Mouse (Mus musculus): ENCODE results near the gene Phox2b.

DNA sequence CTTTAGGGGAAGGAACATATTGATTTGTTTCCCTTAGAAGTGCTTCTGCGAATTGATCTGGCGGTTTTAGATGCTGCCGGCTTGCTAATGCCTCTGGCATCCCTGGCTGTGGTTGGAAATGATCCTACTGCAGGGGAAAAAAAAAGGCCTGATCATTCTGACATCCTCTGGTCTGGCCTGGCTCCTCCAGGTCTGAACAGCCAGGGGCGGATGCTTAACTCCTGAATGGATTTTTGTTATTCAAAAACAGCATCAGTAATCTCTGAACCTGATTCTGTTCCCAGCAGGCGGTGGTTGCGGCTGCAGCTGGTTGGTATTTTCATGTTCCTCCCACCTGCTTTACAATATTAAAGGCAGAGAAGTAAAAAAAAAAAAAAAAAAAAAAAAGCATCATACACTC, 16.0 kb downstream of the Phox2b start:
- TF ChIP-seq CTCF (IDR thresholded peaks at IDR 0.05; ENCODE audit: borderline replicate concordance, insufficient read depth, low read length) (no peak), POLR2A (IDR thresholded peaks at IDR 0.05; ENCODE audit: low read depth, low read length) (no peak)

Measured in embryonic fibroblast, embryonic 13.5 days (primary cell).